Mouse (Mus musculus): ENCODE measurements around the gene Zfyve1. TPM values are rescaled to one million over a fixed set of nuclear protein-coding genes. Genes with fewer than 3 reads are reported as not detected.
A peak's percentile ranks its signal among the peaks of the same experiment; 100 is the strongest.
"Not testable (repeated sequence)": the region's sequence is repeated elsewhere in the genome, so short reads cannot be mapped to it uniquely, and the experiment has no call there.

The Zfyve1 gene
- 10 to 100 TPM; 41.6 to 42.0 TPM for total RNA-seq (2021)

DNA sequence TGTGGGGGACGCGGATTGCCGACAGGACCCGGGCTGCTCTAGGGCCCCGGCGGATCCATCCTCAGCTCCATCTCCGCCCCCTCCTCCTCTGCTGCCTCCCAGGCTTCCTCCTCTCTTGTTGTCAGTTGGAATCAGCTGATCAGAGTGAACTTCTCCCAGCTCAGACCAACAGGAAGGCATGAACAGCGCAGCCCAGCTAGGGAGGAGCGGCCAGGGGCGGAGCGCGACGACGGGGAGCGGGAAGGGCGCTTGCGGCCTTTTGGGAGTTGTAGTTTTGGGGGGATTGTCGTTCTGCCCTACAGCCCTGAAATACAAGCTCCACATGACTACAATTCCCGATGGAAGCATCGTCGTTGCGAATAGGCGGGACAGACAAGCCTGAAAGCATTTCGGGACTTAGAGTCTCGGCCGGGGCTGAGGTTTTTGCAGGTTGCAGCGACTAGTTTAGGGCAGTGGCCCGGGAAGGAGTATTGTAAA, at the start of gene Zfyve1:
Gene Zfyve1 (minus strand): TSS at position 198 of the 477 bp plus-strand sequence.
- intact Hi-C loops (cut with DNase I): loop anchor here (2.0 kb wide), 1 partner anchor 78 kb away; no protein-coding TSS in a partner anchor

DNA sequence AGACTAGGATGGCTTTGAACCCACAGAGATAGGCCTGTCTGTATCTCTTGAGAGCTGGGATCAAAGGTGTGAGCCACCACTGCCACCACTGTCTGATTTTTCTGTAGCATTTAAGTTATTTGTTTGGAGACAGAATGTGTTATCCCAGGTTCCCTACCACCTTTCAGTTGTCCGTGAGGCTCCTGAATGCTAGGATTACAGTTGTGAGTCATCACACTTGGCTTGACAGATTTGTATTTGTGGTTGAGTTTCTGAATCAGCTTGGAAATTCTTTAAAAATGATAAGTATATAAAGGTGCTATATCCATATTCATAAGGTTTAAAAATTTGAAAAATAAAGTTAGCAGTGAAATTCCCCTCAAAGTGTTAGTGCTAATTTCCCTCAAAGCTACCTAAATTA, 46.1 kb upstream of the Zfyve1 start:
- intact Hi-C loops (cut with DNase I): no loop called here
- no peak for DNase-seq

More for the DNA sequence above, at the start of gene Zfyve1:
- DNase-seq: peak; percentile 95

DNA sequence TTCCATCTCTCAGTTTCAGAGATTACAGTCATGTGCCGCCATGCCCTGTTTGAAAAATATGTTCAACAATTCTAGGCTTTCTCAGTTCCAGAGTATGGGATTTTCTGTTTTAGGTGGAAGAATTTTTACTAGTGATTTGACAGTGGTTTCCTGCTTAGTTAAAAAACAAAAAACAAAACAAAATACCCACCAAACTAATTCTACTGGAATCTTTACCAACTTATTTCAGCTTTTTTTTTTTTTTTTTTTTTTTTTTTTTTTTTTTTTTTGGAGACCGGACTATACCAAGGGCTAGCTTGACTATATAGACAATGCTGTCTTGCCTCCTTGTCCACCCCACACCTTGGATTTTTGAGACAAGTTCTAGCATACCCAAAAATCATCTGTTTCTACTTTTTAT, 44.2 kb upstream of the Zfyve1 start:
- intact Hi-C loops (cut with DNase I): no loop called here
- no peak for DNase-seq

GRCm38 (mm10) chr12:83633807-83634206, 36.8 kb upstream of the Zfyve1 start:
- intact Hi-C loops (cut with DNase I): no loop called here
- no peak for DNase-seq

- intact Hi-C loops (cut with DNase I): no loop called here
- DNase-seq: no peak
These were observed 35.6 kb upstream of the Zfyve1 start for GRCm38 (mm10) chr12:83632680-83633025.

DNA sequence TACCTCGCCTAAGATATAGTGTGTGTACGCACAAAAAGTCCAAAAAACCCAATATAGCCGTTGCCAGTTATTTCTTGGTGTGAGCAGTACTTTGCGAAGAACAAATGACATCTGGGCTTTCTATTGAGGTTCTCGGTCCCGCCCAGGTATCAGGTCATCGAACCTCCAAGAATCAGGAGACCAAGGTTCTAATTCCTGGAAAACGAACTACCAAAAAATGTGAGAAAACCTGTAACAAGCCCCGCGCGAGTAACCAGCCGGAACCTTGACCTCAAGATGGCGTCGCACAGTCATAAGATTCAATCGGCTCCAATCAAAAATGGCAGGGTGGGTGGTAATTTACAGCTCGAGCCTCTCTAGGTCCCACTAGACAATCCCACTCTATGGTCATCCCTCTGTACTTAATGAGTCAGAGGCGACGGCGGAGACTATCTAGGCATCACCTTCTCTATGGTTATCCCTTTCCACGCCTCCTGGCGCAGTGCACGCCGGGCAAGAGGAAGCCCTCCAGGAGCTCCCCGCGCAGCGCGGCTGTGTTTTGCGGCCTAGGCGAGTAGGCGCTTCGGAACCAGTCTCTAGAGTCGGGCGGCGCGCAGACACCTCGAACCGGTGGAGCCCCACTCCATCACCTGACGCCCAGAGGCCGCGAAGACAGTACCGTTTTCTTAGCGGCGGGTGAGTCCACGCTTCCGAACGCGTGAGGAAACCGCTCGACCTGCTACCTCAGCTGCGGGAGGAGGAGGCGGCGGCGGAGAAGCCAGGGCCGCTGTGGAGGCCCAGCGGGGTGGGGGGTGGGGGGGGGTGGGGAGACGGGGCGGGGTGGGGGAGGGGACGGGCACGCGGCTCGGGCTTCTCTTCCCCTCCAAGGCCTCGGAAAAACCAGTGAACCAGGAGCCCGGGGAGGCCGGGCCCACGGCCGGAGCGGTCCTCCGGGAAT, 35.0 kb upstream of the Zfyve1 start:
- DNase-seq: peak; percentile 95
- intact Hi-C loops (cut with DNase I): no loop called here

- DNase-seq; intact Hi-C loops (cut with DNase I): not testable (repeated sequence)
These were observed 33.9 kb upstream of the Zfyve1 start, which contains the start of gene Rbm25 for GRCm38 (mm10) chr12:83630936-83631335. Gene Rbm25, plus strand, starts transcription at chr12:83631236.

DNA sequence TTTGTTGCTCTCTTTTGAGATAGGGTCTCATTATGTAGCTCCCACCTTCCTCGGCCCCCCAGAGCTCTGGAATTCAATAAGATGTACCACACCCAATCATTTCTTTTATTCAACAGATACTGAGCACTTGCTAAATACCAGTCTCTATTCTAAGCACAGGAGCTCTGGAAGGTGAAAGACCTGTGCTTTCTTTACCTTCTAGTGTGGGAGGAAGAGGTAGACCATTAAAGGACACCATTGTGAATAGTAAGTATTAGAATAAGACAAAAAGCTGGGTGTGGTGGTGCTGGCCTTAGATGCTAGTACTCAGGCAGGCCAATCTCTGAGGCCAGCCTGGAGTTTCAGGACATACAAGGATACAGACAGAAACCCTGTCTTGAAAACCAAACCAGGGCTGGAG, 27.3 kb upstream of the Zfyve1 start:
- no peak for DNase-seq
- intact Hi-C loops (cut with DNase I): no loop called here

DNA sequence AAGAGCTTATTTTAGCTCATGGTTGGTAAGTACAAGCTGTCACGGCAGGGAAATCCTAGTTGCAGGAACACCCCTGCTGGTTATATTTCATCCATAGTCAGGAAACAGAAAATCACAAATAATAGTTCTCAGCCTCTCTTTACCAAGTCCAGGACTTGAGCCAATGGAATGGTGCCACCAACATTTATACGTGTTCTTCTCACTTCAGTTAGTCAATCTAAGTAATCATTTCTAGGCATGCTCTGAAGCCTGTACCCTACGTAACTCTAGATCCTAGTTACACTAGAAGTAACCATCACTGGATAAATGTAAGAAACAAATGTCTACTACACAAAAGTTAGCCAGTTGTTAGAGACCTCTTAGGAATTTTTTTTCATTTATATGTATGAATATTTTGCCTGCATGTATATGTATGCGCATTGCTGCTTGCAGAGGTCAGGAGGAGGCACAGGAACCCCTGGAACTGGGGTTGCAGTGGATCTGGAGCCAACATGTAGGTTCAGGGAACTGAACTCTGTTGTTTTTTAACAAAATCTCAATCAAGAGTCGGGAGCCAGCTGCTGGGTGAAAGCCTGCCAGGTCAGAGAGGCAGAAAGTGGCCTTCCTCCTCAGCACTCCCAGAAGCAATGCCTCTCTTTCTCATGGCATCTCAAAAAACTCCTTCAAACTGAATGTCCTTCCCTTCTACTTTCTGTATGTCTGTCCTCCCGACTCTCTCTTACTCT, 25.2 kb upstream of the Zfyve1 start:
- intact Hi-C loops (cut with DNase I): no loop called here
- DNase-seq: no peak

DNA sequence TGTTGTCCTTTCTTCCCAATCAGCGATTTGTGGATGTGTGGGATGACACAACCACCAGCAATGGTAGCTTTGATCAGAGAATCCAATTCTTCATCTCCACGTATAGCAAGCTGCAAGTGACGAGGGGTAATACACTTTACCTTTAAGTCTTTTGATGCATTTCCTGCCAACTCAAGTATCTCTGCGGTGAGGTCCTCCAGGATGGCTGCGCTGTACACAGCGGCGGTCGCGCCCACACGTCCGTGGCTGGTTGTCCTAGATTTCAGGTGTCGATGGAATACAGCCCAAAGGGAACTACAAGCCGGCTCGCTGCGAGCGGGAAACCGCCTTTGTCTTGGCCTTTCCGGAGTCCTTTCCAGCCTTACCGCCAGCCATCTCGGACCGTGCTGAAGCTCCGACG, 23.7 kb upstream of the Zfyve1 start:
- intact Hi-C loops (cut with DNase I); DNase-seq: not testable (repeated sequence)

DNA sequence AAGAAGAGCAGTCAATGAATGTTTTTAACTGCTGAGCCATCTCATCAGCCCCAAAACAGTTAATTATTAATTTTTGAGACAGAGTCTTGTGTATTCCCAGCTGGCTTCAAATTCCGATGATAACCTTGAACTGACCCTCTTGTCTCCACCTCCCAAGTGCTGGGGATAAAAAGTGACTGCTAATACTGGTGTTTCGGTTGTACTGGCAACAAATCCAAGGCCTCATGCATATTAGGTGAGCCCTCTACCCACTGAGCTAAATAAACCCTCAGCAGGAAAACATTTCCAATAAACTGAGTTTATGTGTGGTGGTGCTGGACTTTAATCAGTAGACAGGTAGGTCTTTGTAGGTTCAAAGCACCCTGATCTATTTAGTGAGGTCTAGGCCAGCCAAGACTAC, 22.0 kb upstream of the Zfyve1 start:
- DNase-seq: no peak
- intact Hi-C loops (cut with DNase I): no loop called here

DNA sequence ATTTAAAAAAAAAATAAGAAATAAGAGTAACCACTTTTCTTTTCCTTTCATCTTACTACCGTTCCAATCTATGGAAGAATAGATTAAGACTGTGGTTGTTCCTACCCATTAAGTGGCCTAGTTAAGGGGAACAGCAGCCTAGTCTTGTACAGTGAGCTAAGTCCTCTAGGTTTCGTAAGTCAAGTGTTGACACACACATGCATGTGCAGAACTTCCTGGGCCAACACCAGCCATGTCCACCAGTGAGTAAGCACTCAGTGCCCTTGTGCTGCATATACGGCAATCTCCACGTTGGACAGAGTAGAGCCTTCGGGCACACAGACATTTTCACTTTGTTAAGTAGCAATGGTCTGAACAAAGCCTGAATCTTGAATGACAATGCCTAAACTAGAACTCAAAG, 20.2 kb upstream of the Zfyve1 start:
- DNase-seq: no peak
- intact Hi-C loops (cut with DNase I): no loop called here

DNA sequence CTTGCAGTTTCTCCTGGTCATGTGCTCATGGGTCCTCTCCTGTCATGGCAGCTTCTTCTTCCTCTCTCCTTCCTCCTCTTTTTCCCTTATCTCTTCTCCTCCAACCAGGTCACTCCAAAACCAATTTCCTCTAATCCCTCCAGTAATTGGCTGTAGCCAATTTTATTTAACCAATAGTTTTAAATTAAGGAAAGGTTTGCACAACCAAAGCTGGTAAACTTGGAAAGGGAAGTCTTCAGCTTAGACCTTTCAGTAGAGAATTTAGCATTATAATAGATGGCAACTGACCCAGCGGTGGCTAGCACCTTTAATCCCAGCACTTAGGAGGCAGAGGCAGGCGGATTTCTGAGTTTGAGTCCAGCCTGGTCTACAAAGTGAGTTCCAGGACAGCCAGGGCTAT, 9.4 kb upstream of the Zfyve1 start:
- DNase-seq; intact Hi-C loops (cut with DNase I): not testable (repeated sequence)

GRCm38 (mm10) chr12:83602285-83602684, 5.3 kb upstream of the Zfyve1 start:
- no peak for DNase-seq
- intact Hi-C loops (cut with DNase I): no loop called here

- intact Hi-C loops (cut with DNase I): loop anchor here (2.0 kb wide), 1 partner anchor 77 kb away; no protein-coding TSS in a partner anchor
- DNase-seq: no peak
These were observed 859 bp upstream of the Zfyve1 start for GRCm38 (mm10) chr12:83597881-83598280.

DNA sequence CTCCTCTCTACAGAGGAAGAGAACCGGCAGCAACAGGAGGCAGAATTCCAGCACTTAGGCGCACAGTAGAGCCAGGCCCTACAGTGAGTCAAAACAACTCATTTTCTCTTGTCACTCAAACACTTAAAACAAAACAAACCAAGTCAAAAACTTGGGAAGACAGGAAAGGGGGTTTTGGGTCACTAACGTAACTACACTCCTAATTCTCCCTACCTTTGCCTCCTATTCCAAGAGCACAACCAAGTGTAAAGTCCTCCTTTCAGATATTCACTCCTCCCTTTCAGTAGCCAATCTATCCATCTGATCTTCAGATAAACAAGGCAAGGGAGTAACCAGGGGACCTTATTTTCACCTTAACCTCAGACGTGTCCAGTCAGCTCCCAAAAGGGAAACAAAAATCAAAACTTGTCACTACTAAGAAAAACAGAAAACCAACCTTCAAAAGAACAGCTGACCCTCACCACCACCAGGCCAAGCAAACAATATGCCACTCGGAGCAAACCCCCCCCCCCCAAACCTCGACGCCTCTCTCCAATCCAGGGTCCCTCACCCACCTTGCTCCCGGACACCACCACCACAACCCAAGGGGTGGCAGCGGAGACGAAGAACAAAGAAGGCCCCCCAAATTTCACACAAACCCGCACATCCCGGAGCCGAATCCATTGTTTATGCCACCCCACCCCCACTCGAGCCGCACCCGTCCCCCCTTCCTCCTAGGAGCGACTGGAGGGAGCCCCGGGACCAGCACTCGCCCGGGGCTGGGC, 649 bp downstream of the Zfyve1 start:
- DNase-seq: no peak
- intact Hi-C loops (cut with DNase I): loop anchor here (2.0 kb wide), 1 partner anchor 78 kb away; no protein-coding TSS in a partner anchor

DNA sequence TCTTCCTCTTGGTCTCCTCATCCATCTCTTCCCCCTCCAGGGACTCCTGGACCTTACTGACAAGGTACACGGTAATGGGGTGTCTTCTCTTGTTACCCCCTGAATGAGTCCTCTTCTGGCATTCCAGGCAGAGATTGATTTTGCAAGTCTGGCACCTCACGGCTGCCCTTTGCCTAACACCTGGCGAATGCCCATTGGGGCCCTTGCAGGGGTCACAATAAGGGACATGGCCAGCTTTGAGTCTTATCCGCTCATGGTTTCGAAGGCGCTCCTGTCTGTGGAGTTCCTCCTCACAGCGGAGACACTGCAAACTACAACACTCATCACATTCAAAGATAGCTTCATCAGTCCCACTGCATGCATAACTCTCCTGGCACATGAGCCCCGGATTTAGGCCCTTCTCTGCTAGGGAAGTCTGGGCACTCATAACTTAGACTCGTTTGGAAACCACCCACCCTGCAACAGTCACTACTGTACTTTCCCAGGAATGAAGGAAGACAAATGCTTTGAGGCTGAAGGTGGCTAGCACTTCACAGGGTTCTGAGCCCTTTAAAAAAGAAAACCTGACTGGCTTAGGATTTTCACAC, 2.5 kb downstream of the Zfyve1 start:
- intact Hi-C loops (cut with DNase I): no loop called here

DNA sequence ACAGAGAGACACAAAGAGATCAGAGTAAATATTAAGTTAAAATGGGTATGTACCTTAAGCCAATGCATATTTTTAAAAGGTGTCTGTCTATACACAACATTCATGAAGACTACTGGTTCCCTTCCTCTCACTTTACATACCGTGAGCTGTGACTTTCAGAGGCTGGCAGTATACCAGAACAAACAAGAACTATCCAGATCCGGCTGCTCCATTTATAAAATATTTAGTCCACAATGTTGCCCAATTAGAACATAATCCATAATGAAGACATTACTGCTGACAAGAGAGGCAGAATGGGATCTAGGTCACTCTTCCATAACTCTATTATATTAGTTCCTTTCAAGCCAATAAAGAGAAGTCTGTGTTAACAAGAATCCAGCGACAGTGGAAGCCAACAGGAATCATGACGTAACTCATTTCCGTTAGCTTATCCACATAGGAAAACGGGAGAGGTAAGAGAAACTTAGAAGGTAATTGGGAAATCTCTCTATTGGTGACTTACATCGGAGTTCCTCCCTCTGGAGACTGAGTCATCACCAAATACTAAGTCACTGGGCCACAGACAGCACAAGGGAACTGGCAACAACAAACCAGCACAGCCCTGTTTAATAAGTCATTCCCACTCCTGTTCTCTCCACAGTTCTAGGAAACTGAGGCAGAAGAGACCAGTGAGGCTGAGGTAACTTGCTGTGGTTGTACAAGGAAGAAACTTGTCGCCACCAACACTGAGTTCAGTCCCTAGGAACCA, 5.1 kb downstream of the Zfyve1 start:
- no peak for DNase-seq
- intact Hi-C loops (cut with DNase I): no loop called here

More for the DNA sequence above, 2.5 kb downstream of the Zfyve1 start:
- DNase-seq: no peak

- intact Hi-C loops (cut with DNase I): no loop called here
- no peak for DNase-seq
These were observed 10.4 kb downstream of the Zfyve1 start for GRCm38 (mm10) chr12:83586628-83587027.

DNA sequence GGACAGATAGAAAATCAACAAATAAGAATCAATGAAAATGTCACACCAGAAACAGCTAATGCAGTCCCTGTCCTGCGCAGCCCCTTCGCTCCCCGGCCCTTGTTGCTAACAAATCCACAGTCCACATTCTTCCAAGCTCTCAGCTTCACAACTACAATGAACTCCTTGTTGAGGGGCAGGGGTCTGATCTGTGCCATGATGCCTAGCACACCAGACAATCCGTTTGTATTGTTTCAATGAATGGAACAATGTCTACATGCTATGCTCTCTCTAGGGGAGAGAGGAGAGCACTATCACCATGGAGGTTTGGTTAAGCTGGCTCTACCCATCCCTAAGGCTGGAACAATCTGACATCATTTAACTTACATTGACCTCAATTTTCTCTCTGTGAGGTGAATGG, 14.3 kb downstream of the Zfyve1 start:
- DNase-seq: no peak
- intact Hi-C loops (cut with DNase I): no loop called here

Data from left cerebral cortex, postnatal 4 days (tissue).